Mouse (Mus musculus): ENCODE results near the gene Smyd3. TPM values are rescaled to one million over a fixed set of nuclear protein-coding genes. Genes with fewer than 3 reads are reported as not detected.

Smyd3 gene
- polyA plus RNA-seq, 1 experiment: 10.6 TPM

DNA sequence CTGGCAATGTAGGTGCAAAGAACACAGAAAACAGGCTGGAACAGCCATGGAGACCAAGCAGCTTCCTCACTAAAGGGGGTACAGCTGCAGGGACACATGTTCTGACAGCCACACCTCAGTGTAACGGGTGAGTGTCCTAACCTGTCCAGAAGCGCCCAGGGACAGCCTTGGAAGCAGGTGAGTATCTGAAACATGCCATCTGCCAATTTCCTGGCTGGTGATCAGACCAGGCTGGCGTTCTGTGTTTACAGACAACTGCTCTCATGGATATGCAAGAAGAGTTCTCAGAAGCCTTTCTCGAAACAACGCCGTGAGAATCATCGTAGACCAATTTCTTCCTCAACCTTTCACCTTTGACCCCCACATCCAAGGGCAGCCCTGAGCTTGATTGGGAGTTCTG, 444.0 kb downstream of the Smyd3 start:
- H3ac ChIP-seq (ENCODE audit: control insufficient read depth, insufficient read length, low read depth): no peak overlapping the region
- TF ChIP-seq CTCF (IDR thresholded peaks at IDR 0.05; ENCODE audit: control insufficient read depth, insufficient read depth, insufficient read length) (no peak), CEBPB (IDR thresholded peaks at IDR 0.05; ENCODE audit: low read depth) (no peak), MYOD1 (IDR thresholded peaks at IDR 0.05; ENCODE audit: control insufficient read depth, insufficient read length, low read depth) (no peak), MYOG (IDR thresholded peaks at IDR 0.05; ENCODE audit: control insufficient read depth, extremely low read depth, insufficient read length) (no peak), USF1 (IDR thresholded peaks at IDR 0.05; ENCODE audit: low read depth) (no peak), FOSL1 (IDR thresholded peaks at IDR 0.05; ENCODE audit: insufficient read depth, low read length, poor library complexity, severe bottlenecking) (no peak), MAX (IDR thresholded peaks at IDR 0.05) (no peak)
- H3K79me2 ChIP-seq (ENCODE audit: control insufficient read depth, insufficient read depth): no peaks in the 10 kb centered on the region
- no peaks in the 10 kb centered on the region for H3K27me3 ChIP-seq (ENCODE audit: control insufficient read depth, insufficient read depth, insufficient read length)
- H3K4me3 ChIP-seq (ENCODE audit: insufficient read depth, poor library complexity, severe bottlenecking): no peak overlapping the region
- H3K79me3 ChIP-seq (ENCODE audit: low read depth): no peaks in the 10 kb centered on the region
- H3K36me3 ChIP-seq (ENCODE audit: control insufficient read depth, insufficient read depth): no peaks in the 10 kb centered on the region

GRCm38 (mm10) chr1:179072935-179073654, 444.7 kb downstream of the Smyd3 start:
- H3ac ChIP-seq (ENCODE audit: control insufficient read depth, insufficient read length, low read depth): no peak overlapping the region
- no peak overlapping the region for H3K4me3 ChIP-seq (ENCODE audit: insufficient read depth, poor library complexity, severe bottlenecking)
- H3K79me2 ChIP-seq (ENCODE audit: control insufficient read depth, insufficient read depth): no peaks in the 10 kb centered on the region
- H3K79me3 ChIP-seq (ENCODE audit: low read depth): no peaks in the 10 kb centered on the region
- TF ChIP-seq FOSL1 (IDR thresholded peaks at IDR 0.05; ENCODE audit: insufficient read depth, low read length, poor library complexity, severe bottlenecking) (no peak), CEBPB (IDR thresholded peaks at IDR 0.05; ENCODE audit: low read depth) (no peak), MAX (IDR thresholded peaks at IDR 0.05) (no peak), MYOD1 (IDR thresholded peaks at IDR 0.05; ENCODE audit: control insufficient read depth, insufficient read length, low read depth) (no peak), CTCF (IDR thresholded peaks at IDR 0.05; ENCODE audit: control insufficient read depth, insufficient read depth, insufficient read length) (no peak), USF1 (IDR thresholded peaks at IDR 0.05; ENCODE audit: low read depth) (no peak)
- H3K27me3 ChIP-seq (ENCODE audit: control insufficient read depth, insufficient read depth, insufficient read length): no peaks in the 10 kb centered on the region
- no peaks in the 10 kb centered on the region for H3K36me3 ChIP-seq (ENCODE audit: control insufficient read depth, insufficient read depth)

- Histone ChIP-seq H3K4me3 (ENCODE audit: insufficient read depth, poor library complexity, severe bottlenecking) (no peak overlapping the region), H3K27me3 (ENCODE audit: control insufficient read depth, insufficient read depth, insufficient read length) (no peaks in the 10 kb centered on the region), H3K79me3 (ENCODE audit: low read depth) (no peaks in the 10 kb centered on the region), H3K36me3 (ENCODE audit: control insufficient read depth, insufficient read depth) (no peaks in the 10 kb centered on the region), H3ac (ENCODE audit: control insufficient read depth, insufficient read length, low read depth) (no peak overlapping the region), H3K79me2 (ENCODE audit: control insufficient read depth, insufficient read depth) (no peaks in the 10 kb centered on the region)
- TF ChIP-seq CTCF (IDR thresholded peaks at IDR 0.05; ENCODE audit: control insufficient read depth, insufficient read depth, insufficient read length) (no peak), USF1 (IDR thresholded peaks at IDR 0.05; ENCODE audit: low read depth) (no peak), CEBPB (IDR thresholded peaks at IDR 0.05; ENCODE audit: low read depth) (no peak), MAX (IDR thresholded peaks at IDR 0.05) (no peak), FOSL1 (IDR thresholded peaks at IDR 0.05; ENCODE audit: insufficient read depth, low read length, poor library complexity, severe bottlenecking) (no peak), MYOD1 (IDR thresholded peaks at IDR 0.05; ENCODE audit: control insufficient read depth, insufficient read length, low read depth) (no peak), MYOG (IDR thresholded peaks at IDR 0.05; ENCODE audit: control insufficient read depth, extremely low read depth, insufficient read length) (no peak)
These were observed 445.4 kb downstream of the Smyd3 start for GRCm38 (mm10) chr1:179072406-179072805.

GRCm38 (mm10) chr1:179068990-179069389, 448.9 kb downstream of the Smyd3 start:
- no peak overlapping the region for H3ac ChIP-seq (ENCODE audit: control insufficient read depth, insufficient read length, low read depth)
- H3K79me3 ChIP-seq (ENCODE audit: low read depth): no peaks in the 10 kb centered on the region
- H3K27me3 ChIP-seq (ENCODE audit: control insufficient read depth, insufficient read depth, insufficient read length): no peaks in the 10 kb centered on the region
- H3K4me3 ChIP-seq (ENCODE audit: insufficient read depth, poor library complexity, severe bottlenecking): no peak overlapping the region
- H3K79me2 ChIP-seq (ENCODE audit: control insufficient read depth, insufficient read depth): no peaks in the 10 kb centered on the region
- TF ChIP-seq MYOD1 (IDR thresholded peaks at IDR 0.05; ENCODE audit: control insufficient read depth, insufficient read length, low read depth): no peak
- TF ChIP-seq MYOG (IDR thresholded peaks at IDR 0.05; ENCODE audit: control insufficient read depth, extremely low read depth, insufficient read length): no peak
- TF ChIP-seq CTCF (IDR thresholded peaks at IDR 0.05; ENCODE audit: control insufficient read depth, insufficient read depth, insufficient read length): no peak
- TF ChIP-seq USF1 (IDR thresholded peaks at IDR 0.05; ENCODE audit: low read depth): no peak
- no peak for TF ChIP-seq FOSL1 (IDR thresholded peaks at IDR 0.05; ENCODE audit: insufficient read depth, low read length, poor library complexity, severe bottlenecking)
- no peak for TF ChIP-seq MAX (IDR thresholded peaks at IDR 0.05)
- TF ChIP-seq CEBPB (IDR thresholded peaks at IDR 0.05; ENCODE audit: low read depth): no peak
- H3K36me3 ChIP-seq (ENCODE audit: control insufficient read depth, insufficient read depth): no peaks in the 10 kb centered on the region

DNA sequence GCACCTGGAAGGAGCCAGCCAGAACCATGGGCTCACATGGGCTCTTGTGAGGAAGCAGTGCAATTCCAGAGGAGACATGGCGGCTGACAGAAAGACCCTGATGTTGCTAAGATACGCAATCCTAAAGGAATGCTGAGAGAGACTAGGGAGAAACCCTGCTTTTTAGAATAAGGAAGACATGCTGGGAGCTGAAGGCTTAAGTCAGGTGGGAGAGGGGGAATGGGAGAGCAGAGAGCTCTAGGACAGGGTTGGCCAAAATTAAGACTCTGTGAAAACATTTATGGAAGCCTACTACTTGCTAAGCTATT, 452.6 kb downstream of the Smyd3 start:
- Histone ChIP-seq H3K79me3 (ENCODE audit: low read depth) (no peaks in the 10 kb centered on the region), H3K36me3 (ENCODE audit: control insufficient read depth, insufficient read depth) (no peaks in the 10 kb centered on the region), H3ac (ENCODE audit: control insufficient read depth, insufficient read length, low read depth) (no peak overlapping the region), H3K4me3 (ENCODE audit: insufficient read depth, poor library complexity, severe bottlenecking) (no peak overlapping the region), H3K79me2 (ENCODE audit: control insufficient read depth, insufficient read depth) (no peaks in the 10 kb centered on the region), H3K27me3 (ENCODE audit: control insufficient read depth, insufficient read depth, insufficient read length) (no peaks in the 10 kb centered on the region)
- no peak for TF ChIP-seq CTCF (IDR thresholded peaks at IDR 0.05; ENCODE audit: control insufficient read depth, insufficient read depth, insufficient read length)
- no peak for TF ChIP-seq MAX (IDR thresholded peaks at IDR 0.05)
- TF ChIP-seq USF1 (IDR thresholded peaks at IDR 0.05; ENCODE audit: low read depth): no peak
- TF ChIP-seq MYOG (IDR thresholded peaks at IDR 0.05; ENCODE audit: control insufficient read depth, extremely low read depth, insufficient read length): no peak
- no peak for TF ChIP-seq CEBPB (IDR thresholded peaks at IDR 0.05; ENCODE audit: low read depth)
- TF ChIP-seq FOSL1 (IDR thresholded peaks at IDR 0.05; ENCODE audit: insufficient read depth, low read length, poor library complexity, severe bottlenecking): no peak
- no peak for TF ChIP-seq MYOD1 (IDR thresholded peaks at IDR 0.05; ENCODE audit: control insufficient read depth, insufficient read length, low read depth)

Data from C2C12 (cell line).